Mouse (Mus musculus): Measurements from ENCODE around the gene Bcr.

DNA sequence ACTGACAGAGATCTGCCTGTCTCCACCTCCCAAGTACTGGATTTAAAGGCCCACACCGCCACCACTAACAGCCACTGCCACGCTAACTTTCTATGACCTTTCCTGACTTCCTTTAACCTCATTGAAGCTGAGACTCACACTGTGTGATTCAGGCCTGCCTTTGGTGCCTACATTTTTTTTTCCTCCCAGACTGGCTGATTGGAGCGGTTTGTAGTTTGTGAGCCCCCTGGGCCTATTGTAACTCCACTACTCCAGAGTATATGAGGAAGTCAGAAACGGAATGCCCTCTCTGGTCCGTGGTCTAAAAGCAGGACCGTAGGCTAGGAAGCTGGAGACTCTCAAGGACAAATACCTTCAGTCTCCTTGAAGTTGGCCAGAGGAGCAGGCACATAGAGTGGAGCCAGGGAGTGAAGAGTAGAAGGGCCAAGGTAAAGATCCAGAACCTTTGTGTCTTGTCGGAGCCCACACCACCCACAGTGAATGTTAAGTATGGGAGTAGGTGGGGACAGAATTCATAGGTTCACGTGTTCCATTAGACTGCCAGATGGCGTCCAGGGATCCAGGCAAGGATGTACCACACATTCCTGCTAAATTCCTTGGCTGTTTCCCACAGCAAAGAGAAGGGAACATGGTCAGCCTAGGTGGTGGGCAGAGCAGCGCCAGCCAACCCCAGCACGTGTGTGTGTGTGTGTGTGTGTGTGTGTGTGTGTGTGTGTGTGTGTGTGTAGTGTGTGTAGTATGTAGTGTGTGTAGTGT is 51.2 kb downstream of the Bcr start:
- TF ChIP-seq CTCF (IDR thresholded peaks at IDR 0.05; ENCODE audit: low read depth) (no peak), EP300 (optimal IDR thresholded peaks at IDR 0.05) (no peak)

All from stomach, postnatal 0 days (tissue).